Mouse (Mus musculus) cerebellum, adult 2 months (tissue): ENCODE results near the gene Tbx1.

Source experiments
- CTCF ChIP-seq: fragments of 200-500 bp; IDR thresholded peaks from 2 replicates; pipeline ENCODE4 v1.5.1; 2011; ENCODE audit warnings: low read depth, mild to moderate bottlenecking, control low read depth, low read length, moderate library complexity, borderline replicate concordance; ENCODE audit not compliant: insufficient read depth
- POLR2A ChIP-seq: fragments of 200-500 bp; IDR thresholded peaks from 2 replicates; pipeline ENCODE4 v1.6.1; 2011; ENCODE audit warnings: low read length, control low read depth, borderline replicate concordance; ENCODE audit not compliant: insufficient read depth

GRCm38 (mm10) chr16:18583673-18584357, 6.7 kb downstream of the Tbx1 start:
- no peak for TF ChIP-seq CTCF
- no peak for TF ChIP-seq POLR2A
